Mouse (Mus musculus) frontal cortex, postnatal 36 days (tissue): ENCODE measurements at regions not wholly inside any gene's neighbourhood (a gene's known extent, or its start where the extent isn't known, plus 50 kb on each side); places are given as distances from the start of the nearest gene placed in this dataset.
"Not testable (repeated sequence)": the region's sequence is repeated elsewhere in the genome, so short reads cannot be mapped to it uniquely, and the experiment has no call there.

Experiments used
- DNase-seq, 2 experiments: peaks; one replicate each; pipeline ENCODE4 v3.0.0; 2022; ENCODE audit warnings: low spot score in 2 of 2

- DNase-seq: no peak
Observed at GRCm38 (mm10) chr13:7967886-7968285, 234.8 kb upstream of the Adarb2 start.

DNA sequence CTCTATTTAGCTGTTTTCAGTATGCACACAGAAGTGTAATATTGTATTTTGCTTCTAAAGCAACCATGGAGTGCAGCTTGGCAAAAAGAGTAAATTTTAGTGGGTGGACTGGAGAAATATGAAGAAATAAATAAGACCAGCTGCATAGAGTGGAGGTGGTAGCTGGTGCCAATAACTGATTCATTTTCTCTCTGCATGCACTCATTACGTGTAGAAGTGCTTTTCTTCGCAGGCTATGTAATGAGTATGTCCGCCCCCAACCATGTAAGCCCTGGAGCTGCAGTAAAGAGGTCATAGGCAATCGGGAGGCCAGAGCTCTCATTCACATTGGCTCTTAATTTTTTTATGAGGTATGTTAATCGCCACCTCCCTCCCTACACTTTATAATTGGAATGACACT, 208.5 kb upstream of the Adarb2 start:
- peak; percentile 1 to 37 for DNase-seq

DNA sequence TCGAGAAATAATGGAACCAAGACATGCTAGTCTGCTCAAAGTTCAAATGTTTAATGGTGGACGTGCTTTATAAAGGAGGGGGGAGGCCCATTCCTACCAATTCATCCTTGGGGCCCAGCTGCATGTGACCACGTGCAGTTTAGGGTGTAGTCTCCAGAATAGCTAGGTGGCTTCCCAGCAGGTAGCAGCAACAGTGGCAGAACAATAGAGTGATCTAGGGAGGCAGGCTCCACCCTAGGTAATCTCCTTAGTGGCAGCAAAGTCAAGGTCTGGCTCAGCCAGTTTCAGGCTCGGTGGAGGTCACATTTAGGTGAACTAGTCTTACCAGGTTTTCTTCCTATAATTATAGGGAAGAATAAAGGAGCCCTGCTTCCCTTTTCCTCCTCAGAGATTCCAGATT, 172.6 kb upstream of the Adarb2 start:
- not testable (repeated sequence) for DNase-seq

- DNase-seq: no peak
Observed at GRCm38 (mm10) chr13:8050930-8051495, 151.7 kb upstream of the Adarb2 start.

DNA sequence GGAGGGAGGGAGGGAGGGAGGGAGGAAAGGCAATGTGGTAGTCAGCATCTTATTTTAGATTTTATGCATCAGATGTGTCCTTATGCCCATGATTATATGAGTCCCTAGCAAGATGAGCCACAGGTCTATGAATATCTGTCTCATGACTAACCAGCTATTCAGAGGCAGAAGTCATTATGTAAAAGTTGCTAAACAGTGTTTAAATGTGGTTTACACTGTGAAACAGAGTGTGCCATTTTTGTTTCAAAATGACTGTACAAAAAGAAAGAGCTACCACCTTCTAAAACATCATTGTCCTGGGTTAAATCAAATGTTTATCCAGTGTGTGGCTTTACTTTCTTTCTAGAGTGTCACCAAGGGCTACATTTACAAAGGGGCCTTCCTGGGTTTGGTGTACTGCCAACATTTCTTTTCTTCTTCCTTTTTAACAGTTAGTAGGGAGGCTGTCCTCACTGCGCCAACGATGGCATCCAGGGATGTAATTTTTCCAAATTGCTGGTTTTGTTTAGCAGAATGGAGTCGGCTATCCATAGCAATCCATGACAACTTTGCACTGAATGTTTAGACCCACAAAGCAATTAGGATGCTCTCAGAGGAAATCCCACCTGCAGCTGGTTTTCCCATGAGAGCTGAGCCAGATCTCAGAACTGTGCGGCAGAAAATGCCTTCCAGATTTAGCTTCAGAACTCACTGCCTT, 146.4 kb upstream of the Adarb2 start:
- peak; percentile 20 to 42 for DNase-seq

DNA sequence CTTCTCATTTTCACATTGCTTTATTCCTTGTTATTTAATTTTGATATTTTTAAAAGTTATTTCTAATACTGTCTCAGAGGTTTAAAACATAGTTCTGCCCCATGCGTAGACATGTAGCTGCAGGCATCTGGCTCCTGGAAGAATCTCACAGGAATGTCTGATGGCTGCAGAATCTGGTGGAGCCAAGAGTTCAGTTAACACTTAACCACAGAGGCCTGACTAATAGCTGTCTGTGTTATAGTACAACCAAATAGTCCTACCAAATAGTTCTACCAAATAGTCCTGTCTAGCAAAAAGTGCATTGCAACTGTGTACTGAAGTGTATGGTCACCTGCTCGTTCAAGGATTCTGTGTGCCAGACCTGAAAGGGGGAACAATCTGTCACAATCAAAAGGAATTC, 115.5 kb upstream of the Adarb2 start:
- no peak for DNase-seq

DNA sequence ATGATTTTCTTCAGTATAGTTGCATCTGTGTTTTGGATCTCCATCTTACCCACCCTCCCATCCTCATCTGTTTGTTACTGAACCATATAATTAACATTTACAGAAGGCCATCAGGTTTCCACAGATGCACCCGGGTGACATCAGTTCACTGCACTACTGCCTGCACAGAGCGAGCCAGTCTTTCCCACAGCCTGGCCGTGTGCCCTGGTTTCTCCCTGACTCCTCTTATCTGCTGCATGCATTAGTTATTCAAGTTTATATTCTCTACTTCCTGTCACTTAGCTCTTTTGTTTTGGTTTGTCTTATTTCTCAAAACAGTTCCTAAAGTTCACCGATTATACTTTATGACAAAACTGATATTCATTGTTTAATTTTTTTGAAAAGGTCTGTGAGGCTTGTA, 113.1 kb upstream of the Adarb2 start:
- no peak for DNase-seq

GRCm38 (mm10) chr13:8108701-8109100, 94.0 kb upstream of the Adarb2 start:
- no peak for DNase-seq

DNA sequence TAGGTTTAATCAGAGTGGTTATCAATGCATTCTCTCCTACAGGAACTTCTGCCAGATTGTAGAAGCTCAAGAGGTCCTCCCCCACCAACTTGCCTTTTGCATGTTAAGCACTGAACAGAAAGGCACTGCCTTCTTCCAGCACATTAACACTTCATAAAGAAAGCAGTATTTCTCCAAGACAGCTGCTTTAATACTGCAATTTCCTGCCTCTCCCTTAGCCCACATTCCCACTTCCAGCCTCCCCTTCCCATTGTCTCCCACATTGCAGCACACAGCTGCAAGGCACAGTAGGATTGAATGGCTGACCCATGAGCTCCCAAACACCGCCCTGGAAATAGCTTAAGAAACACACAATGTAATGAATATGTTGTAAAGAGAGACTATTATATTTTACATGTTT, 89.7 kb upstream of the Adarb2 start:
- no peak for DNase-seq

- no peak for DNase-seq
Observed at GRCm38 (mm10) chr13:8119013-8119412, 83.7 kb upstream of the Adarb2 start.

DNA sequence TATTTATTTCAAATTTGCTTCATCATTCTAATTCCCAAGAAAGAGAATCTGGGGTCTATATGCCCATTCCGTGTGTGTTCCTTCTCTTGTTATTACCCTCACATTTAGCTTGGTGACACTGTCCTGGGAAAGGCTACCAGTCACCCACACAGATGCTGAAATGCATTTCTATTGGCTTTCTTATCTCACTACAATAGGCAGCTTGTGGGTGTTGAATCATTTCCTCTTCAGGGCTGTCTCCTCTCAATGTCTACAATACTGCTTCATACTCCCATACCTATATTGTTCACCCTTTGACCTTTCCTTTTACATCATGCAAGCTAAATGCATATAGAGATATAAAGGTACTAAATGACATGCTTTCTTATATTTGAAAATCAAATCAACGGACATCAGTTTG, 82.7 kb upstream of the Adarb2 start:
- DNase-seq: no peak

DNA sequence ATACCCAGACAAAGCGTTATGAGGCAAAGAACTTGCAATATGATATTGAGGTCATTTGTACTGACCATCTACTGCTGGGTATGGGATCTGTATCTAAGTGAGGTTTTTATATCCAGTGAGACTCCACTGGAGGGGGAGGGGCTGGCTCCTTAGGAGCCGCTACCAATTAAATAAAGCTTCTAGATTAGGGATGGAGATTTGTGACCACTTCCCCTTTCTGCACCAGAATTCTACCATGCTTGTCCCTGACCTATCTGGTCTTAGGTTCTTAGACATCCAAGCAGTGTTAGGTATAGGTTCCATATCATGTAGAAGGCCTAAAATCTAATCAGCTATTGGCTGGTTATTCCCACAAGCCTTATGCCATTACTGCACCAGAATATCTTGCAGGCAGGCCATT, 67.9 kb upstream of the Adarb2 start:
- no peak for DNase-seq

- DNase-seq: no peak
Observed at GRCm38 (mm10) chr13:8139396-8139795, 63.3 kb upstream of the Adarb2 start.

- DNase-seq: no peak
Observed at GRCm38 (mm10) chr13:8152168-8152567, 50.5 kb upstream of the Adarb2 start.
